Mouse (Mus musculus) yolk sac, embryonic 10.5 days (tissue): Measurements from ENCODE around the gene Ripk3.

Experiments used
- DNase-seq: peaks from one replicate; pipeline ENCODE4 v3.0.0-alpha.2; 2017; ENCODE audit warnings: low spot score

Ripk3 gene

DNA sequence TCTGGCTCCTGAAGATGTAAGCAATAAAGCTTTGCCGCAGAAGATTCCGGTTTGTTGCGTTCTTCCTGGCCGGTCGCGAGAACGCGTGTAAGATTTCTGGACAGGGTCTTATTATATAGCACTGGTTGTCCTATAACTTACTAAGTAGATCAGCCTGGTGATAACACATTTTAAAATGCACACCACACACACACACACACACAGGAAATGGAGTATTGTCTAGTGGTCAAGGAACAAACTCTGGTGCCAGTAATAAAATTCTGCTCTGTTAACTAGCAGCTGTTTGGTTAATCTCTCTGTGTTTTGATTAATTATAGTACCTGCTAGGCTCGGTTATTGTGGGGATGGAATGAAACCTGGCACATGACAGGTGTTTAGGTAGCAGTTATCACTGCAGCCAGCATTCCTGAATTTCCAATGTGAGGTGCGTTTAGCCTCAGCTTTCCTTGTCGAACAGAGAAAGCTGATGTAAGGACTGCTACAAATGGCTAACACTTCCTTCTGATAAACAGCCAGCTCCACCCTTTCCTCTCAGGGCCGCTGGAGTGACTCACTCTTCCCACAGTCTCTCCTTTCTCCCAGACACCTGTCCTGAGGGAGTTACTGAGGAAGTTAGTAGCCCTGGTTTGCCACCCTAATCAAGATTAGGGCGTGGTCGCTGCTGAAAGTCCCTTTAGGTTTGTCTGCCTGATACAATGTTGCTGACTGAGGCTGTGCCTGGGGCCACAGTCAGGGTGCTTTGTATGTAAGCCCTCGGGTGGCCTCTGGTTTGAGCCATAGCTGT, 6.9 kb upstream of the Ripk3 start:
- no peak for DNase-seq

DNA sequence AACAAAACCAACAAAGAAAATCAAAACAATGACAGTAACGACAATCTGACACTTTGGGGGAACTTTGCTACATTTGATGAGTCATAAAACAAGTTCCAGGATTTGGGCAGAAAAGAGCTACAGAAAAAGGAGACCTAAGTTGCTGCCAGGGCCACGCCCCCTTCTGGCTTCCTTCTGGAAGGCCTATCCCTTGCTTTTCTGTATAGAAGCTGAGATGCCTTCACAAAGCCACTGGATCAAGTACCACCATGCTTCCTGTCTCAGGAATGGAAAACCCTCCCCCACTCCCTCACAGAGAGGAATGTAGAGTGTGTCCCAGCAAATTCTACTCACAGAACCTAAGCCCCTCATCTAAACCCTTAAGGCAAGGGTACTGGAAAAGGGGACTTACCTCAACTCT, 5.3 kb upstream of the Ripk3 start:
- DNase-seq, result no peak

DNA sequence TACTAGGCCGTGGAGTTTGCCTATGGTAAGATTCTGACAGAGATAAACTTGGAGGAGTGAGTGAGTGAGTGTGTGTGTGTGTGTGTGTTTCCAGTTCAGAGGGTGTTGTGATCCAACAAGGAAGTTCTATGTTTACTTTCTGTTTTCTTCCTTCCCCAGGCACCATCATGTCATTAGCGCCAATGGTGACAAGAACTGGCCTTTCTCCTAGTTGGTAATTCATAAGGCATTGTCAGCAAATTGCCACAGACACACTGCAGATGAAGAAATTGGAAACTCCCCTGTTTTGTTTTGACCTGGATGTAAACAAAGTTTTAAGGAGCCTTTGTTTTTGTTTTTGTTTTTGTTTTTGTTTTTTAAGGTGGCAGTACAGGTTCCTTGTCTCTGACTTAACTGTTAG, 4.8 kb upstream of the Ripk3 start:
- DNase-seq, result no peak

DNA sequence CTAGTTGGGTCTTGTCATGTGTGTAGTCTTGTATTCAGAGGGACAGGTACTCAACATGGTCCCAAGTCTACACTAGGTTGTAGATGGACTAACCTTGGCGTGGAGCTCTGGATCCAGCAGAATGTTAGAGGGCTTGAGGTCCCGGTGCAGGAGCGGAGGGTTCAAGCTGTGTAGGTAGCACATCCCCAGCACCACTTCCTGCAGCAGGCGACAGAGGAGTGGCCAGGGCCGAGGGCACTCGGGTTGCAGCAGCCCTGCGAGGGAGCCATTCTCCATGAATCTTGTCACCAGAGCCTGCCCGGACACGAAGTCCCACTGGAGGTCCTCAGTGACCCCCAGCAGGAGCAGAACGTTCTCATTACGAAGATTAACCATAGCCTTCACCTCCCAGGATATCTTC, 934 bp downstream of the Ripk3 start:
- no peak for DNase-seq

DNA sequence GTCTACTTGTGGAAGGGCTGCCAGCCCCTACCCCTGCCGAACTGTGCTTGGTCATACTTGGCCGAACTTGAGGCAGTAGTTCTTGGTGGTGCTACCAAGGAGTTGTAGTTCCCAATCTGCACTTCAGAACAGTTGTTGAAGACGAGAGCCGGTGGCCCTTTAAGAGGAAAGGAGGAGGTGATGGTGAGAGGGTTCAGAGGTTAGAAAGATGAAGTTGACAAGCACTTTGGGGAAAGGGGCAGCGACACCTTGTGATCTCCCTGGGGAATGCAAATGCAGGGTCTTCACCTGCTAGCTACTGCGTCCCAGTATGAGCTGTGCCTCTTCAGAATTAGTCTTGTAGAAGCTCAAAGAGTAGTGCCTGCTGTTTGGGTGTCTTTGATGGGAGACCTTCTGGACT, 3.5 kb downstream of the Ripk3 start:
- DNase-seq, result peak; percentile 50

DNA sequence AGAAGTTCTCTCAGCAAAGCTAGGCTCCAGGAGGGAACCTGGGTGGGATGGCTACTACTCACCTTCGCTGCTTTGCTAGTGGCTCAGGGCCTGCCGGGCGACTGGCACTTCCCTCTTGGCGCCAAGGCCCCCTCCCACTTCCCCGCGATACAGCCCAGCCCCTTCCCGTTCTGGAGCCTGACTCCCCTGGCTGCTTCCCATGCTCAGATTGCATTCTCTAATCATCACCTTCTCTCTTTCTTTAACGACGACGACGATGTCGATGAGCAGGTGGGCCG, 4.8 kb downstream of the Ripk3 start, which contains the start of gene Adcy4:
TSS of gene Adcy4 (minus strand) at position 138 of the 278 bp plus-strand sequence.
- no peak for DNase-seq

DNA sequence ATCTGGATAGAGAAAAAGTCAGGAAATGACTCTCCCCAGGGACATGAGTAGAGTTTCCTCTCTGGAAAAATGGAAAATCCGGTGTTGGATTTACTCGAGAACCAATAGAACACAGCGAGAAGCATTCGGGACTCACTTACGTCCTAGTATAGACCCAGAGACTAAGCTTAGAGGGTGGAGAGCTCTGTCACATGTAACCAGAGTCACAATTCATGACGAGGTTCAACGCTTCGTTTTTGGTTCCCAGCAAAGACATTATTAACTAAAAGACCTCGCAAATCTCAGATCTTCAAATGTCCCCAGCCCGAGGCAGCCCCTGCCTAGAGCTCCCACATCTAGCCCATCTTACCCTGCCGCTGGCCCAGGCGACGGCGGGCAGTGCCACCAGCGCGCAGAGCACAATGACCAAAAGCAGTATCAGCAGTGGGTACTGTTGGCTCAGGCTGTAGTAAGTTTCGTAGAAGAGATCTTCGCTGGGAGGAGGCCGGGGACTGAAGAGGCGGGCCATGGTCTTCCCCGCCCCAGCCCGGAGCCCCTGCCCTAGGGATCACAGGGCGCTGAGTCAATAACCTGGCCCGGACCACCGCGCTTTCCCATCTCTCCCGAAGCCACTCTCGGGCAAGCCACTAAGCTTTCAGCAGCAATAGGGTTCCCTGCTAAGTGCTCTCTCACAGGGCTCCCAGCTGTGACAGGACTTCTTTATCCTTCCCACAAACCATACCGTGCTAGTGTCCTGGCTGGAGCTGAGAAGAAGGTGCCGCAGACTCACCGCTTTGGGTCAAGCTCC, 5.3 kb downstream of the Ripk3 start:
- no peak for DNase-seq

DNA sequence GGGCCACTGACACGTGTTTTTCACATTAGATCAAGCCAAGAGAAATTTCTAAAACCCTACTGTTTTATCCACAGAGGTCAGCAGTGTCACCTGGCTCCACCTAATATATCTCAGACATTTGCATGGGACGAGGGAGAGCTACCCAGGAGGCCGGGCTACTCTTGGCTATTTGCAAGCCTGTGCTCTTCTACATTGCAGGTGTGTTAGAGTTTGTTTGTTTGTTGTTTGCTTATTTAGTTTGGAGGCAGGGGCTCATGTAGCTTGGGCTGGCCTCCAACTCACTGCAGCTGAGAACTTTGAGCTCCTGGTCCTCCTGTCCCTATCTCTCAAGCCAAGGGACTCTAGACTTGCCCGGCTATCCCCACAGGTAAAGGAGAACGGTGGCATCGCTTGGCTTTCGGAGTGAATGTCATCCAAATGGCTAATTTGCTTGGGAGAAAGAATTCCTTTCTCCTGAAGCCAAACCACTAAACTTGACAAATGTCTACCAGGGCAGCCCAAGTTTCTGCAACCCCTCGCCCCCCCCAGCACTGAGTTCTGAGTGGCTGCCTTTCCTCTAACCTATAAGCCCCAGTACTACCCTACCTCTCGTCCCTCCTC, 6.2 kb downstream of the Ripk3 start:
- no peak for DNase-seq

DNA sequence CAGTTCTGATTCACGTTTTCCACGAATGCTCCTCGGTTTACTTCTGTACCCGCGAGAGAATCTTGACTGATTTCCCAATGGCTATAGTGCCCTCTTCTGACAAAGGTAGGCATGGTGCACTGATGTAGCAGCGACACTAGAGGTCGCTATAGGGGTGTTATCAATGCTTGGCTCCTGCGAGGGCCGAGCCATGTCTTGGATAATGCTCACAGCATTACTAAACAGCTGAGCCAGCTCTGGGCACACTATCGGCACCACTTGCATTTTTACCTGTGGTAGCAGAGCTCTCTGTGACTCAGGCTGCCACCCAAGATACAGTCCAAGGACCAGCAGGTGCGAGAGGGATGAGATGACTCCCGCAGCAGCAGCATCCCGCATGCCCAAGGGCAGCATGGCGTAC, 7.4 kb downstream of the Ripk3 start:
- DNase-seq, result peak; percentile 62

DNA sequence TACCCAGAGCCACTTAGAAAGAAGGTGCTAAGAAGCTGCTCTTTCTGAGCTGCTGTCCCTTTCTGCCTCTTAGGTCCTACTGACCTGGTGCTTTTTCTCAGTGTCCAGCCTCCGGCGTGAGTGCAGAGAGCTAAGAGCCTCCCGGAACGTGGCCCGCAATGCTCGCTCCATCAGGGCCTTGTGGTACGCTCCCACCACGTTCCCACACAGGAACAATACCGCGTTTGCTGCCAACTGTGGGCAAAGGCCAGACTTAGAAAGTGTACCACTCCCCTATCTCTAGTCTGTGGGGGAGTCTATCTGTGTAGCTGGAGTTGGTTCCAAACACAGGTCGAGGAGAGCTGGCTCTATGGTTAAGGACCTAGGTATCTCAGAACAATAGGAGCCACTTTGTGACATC, 7.9 kb downstream of the Ripk3 start:
- DNase-seq, result no peak

DNA sequence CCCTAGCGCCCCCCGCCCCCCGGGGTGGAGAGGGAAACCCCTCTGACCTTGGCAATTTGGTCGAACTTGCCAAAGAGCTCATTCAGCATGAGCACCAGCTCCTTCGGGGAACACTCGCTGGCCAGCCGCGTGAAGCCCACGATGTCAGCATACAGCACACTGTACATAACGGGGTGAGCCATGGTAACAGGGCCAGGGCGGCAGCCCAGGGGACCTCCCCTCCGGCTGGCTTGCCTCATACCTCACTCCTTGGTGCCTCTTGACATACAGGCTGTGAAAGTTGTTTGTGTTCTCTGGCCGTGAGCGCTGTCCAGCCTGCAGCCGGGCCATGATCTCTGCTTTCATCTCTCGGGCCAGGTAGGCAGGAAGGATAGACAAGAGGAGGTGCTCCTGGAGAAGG, 9.0 kb downstream of the Ripk3 start:
- no peak for DNase-seq

DNA sequence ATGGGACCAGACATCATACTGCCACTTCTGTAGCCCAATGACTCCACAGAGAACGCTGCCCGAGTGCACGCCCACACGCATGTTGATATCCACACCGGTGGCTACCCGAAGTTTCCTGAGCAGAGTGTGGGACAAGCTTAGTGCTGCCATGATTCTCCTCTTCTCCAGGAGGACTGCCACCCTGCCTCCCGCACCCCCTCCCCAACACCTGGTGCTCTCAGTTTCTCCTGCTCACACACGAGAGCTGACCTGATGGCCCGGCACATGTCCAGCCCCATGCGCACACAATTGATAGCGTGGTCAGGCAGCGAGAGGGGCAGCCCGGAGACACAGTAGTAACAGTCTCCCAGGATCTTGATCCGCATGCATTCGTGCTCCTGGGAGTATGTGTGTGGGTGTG, 10.0 kb downstream of the Ripk3 start:
- no peak for DNase-seq

DNA sequence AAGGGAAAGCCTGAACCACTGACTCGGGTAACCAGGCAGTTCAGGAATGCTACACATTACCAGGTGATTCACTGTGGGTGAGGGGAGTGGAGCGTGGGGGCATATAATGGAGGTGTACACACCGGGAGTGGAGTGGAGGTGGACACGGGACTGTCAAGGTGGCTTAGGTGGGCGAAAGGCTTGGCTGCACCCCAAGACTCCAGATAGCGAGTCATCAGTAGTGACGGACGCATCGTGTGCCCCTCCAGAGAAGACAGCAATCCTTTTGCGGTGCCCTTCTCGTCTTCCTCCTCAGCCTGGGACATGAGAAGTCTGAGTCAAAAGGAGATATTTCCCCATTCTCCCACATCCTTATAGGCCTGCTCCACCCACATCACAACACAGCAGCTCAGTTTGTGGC, 10.9 kb downstream of the Ripk3 start:
- DNase-seq, result no peak

DNA sequence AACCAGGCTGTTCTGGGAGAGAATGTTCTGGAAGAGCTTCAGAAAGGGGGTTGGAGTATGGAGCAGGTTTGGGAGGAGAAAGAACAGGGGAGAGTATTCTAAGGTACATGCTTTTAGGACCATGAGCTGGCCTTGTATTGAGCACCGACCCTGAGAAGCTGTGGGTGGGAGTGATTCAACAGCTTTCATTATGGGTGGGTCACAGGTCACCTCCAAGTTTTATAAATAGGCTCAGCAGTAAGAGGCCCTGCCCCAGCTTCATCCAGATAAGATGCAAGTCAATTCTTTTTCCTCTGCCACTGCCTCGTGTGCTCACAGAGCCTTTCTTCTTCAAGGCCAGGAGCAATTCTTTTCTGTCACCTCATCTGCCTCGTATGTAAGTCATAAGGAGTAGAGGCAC, 11.5 kb downstream of the Ripk3 start:
- no peak for DNase-seq

DNA sequence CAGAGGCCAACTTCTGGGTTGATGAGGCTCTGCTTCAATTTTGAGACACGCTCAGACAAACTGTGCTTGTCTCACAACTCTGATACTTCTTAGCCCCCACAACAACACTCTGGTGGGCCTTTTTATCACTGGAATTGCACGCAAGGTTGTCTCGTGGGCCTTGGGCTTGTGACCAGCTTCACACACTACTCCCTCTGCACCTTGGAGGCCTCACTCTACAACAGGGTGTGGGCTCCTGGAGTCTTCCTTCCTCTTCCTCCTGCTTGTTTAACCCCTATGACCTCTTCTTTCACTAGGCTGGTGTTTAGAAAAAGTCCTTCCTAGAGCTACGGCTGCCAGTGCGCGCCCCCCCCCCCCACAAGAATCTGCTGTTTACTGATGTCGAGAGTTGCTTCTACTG, 12.0 kb downstream of the Ripk3 start:
- DNase-seq, result no peak

DNA sequence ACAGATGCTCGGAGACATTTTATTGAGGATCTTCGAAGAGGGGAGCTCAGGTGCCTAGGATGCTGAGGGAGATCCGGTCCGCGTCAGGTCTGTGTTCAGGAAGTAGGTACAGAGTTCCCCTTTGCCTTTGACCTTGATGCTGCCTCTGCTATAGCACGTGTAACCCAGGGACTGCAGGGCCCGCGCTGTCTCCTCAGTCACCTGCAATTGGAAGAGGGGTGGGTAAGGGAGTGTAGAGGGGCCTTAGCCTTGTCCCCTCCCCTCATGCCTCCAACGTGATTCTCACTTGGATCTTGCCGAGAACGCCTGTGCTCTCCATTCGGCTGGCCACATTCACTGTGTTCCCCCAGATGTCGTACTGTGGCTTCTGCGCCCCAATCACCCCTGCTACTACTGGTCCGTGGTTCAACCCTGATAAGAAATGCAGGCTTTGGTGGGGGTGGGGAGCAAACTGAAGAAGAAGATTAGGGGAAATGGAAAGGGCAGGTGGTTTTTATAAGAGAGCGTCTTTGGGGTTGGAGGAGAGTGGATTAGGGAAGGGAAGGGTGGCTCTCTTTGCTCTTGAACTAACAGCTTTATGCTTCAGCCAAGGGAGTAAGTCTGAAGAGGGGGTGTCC, 19.5 kb downstream of the Ripk3 start:
- no peak for DNase-seq

DNA sequence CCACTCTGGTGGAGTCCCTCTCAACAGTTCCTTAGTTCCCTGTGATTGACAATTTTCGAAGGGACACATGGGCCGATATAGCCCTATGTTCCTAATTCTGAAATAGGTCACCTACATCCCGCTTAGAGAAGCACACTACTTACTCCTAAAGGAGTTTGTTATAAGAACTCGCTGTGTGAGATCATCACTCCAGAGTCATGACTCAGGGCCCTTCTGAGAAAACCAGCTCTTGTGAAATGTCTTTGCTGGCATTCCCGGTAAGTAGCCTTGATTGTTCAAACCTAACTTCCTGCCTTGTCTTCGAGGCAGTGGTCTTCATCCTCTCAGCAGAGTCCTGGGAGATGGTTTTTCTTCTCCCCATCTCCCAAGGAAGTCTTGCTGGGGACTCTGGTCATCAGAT, 20.1 kb downstream of the Ripk3 start:
- DNase-seq, result no peak

DNA sequence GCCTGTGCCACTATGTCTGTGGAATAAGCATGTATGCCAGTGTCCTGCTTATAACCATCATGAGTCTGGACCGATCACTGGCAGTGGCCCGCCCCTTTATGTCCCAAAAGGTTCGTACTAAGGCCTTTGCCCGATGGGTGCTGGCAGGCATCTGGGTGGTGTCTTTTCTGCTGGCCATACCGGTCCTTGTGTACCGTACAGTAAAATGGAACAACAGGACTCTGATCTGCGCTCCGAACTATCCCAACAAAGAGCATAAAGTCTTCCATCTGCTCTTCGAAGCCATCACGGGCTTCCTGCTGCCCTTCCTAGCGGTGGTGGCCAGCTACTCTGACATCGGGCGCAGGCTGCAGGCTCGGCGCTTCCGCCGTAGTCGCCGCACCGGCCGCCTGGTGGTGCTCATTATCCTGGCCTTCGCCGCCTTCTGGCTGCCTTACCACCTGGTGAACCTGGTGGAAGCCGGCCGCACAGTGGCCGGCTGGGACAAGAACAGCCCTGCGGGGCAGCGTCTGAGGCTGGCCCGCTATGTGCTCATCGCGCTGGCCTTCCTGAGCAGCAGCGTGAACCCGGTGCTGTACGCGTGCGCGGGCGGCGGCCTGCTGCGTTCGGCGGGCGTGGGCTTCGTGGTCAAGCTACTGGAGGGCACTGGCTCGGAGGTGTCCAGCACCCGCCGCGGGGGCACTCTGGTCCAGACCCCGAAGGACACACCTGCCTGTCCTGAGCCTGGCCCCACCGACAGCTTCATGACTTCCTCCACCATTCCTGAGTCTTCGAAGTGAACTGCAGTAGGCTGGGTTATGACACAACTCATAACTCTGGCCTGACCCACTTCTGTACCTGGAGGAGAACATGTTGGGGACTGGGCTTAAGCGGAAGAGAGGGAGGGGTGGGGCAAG, 20.9 kb downstream of the Ripk3 start:
- peak; percentile 64 for DNase-seq

DNA sequence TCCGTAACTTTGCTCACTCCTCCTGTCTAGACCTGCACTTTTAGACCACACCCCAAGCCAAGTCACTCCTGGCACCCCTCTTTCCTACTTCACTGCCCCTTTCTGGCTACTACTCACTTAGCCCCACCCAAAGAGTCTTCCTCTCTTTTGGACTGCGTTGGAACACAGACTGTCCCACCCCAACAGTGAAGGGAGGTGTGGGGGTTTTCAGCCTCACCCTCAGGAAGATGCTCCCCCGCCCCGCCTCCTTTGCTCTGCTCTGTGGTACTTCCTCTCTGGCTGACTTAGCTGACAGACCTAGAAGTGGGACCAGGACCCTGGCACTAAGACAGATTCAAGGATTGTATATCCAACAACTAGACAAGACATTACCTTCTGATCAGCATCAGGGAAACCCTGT, 23.0 kb downstream of the Ripk3 start, which contains the start of gene Ltb4r1:
TSS of gene Ltb4r1 (plus strand) at position 267 of the 400 bp plus-strand sequence.
- DNase-seq, result no peak

DNA sequence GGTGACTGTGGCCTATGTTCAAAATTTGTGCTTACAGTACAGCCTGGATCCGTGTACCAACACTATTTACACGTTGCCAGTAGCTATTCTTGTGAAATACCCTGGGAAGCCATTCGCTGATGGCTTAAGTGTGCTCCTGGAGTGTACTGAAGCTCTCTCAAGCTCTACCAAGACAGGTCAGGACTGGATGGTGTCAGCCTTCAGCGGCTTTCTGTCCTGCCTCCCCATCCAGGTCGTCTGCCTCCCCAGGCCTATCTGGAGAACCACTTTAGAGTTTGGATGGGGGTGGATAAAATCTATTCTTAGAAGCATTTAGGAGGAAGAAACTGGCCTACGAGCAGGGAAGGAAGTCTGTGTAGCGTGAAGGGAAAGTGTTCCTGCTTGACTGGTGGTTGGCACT, 25.5 kb downstream of the Ripk3 start:
- no peak for DNase-seq

DNA sequence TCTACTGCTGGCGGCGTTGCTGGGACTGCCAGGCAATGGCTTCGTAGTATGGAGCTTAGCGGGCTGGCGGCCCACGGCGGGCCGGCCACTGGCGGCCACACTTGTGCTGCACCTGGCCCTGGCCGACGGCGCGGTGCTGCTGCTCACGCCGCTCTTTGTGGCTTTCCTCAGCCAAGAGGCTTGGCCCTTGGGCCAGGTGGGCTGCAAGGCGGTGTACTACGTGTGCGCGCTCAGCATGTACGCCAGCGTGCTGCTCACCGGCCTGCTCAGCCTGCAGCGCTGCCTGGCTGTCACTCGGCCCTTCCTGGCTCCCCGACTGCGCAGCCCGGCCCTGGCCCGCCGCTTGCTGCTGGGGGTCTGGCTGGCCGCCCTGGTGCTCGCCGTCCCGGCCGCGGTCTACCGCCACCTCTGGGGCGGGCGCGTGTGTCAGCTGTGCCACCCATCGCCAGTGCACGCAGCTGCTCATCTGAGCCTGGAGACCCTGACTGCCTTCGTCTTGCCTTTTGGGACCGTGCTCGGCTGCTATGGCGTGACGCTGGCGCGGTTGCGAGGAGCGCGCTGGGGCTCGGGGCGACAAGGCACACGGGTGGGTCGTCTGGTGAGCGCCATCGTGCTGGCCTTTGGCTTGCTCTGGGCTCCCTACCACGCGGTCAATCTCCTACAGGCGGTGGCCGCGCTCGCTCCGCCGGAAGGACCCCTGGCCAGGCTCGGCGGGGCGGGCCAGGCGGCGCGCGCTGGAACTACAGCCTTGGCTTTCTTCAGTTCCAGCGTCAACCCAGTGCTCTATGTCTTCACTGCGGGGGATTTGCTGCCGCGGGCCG, 26.5 kb downstream of the Ripk3 start:
- peak; percentile 66 for DNase-seq
